Mouse (Mus musculus): ENCODE measurements around the gene Gabrr3. TPM values are rescaled to one million over a fixed set of nuclear protein-coding genes. Genes with fewer than 3 reads are reported as not detected.
A peak's percentile ranks its signal among the peaks of the same experiment; 100 is the strongest.

Gabrr3 gene
- total and polyA plus RNA-seq, 3 experiments: not detected

- peak within 1 kb of the TSS; percentile 97 for H3K4me2 ChIP-seq (ENCODE audit: insufficient read depth, low read depth, poor library complexity, severe bottlenecking)
- in situ Hi-C loops (cut with MboI; ENCODE audit: low pct_ligation_motif_present, low pct_unique_long_range_greater_than_20kb, low sequenced_read_pairs): loop anchor here (10.0 kb wide), 1 partner anchor 83 kb away; no protein-coding TSS in a partner anchor
- H3K27me3 ChIP-seq (replicated peaks): no peaks in the 10 kb centered on the region
- DNase-seq (ENCODE audit: extremely low read depth): peak; percentile 81
- H3K9ac ChIP-seq (ENCODE audit: insufficient read depth, low read depth): peak within 1 kb of the TSS; percentile 67
- no peaks in the 10 kb centered on the region for H3K9me3 ChIP-seq (replicated peaks; ENCODE audit: low read length)
- dilution Hi-C loops (cut with MboI; ENCODE audit: extremely low pct_ligation_motif_present, extremely low pct_unique_long_range_greater_than_20kb, low sequenced_read_pairs): no loop called here
- H3K4me1 ChIP-seq (ENCODE audit: control insufficient read depth in 1 of 2, insufficient read depth in 2 of 2): peaks cover 0 to 32% of the 10 kb centered on the region in 2 experiments; a peak in 3 of 4 replicates
- peak within 1 kb of the TSS; percentile 69 to 88 (median 86) for H3K4me3 ChIP-seq (replicated peaks in 1 of 3; ENCODE audit: low read depth in 2 of 3, low read length in 2 of 3, poor library complexity in 1 of 3)
- peak within 1 kb of the TSS; percentile 29 for H3K27ac ChIP-seq (ENCODE audit: insufficient read depth, low read depth)
- H3K36me3 ChIP-seq (replicated peaks in 1 of 2; ENCODE audit: control insufficient read depth in 1 of 2, insufficient read depth in 1 of 2, low read length in 1 of 2): peaks cover 14 to 20% of the 10 kb centered on the region in 2 experiments
- H3K79me2 ChIP-seq (replicated peaks; ENCODE audit: control insufficient read depth, extremely low read depth, insufficient read depth, poor library complexity, severe bottlenecking): peaks cover 20% of the 10 kb centered on the region
- TF ChIP-seq KAT2A (IDR thresholded peaks at IDR 0.05; ENCODE audit: insufficient replicate concordance, low read length) (no peak), ETS1 (conservative IDR thresholded peaks at IDR 0.05; ENCODE audit: low read depth, low read length) (no peak), MAFK (IDR thresholded peaks at IDR 0.05; ENCODE audit: insufficient replicate concordance, low read length) (no peak), UBTF (IDR thresholded peaks at IDR 0.05; ENCODE audit: low read depth, low read length) (no peak), CTCF (conservative IDR thresholded peaks at IDR 0.05 in 1 of 2, IDR thresholded peaks at IDR 0.05 in 1 of 2; ENCODE audit: low read depth in 2 of 2, low read length in 2 of 2) (no peak), RAD21 (IDR thresholded peaks at IDR 0.05; ENCODE audit: low read depth, low read length) (no peak), ZMIZ1 (IDR thresholded peaks at IDR 0.05; ENCODE audit: low read depth, low read length) (peak; percentile 76), GABPA (IDR thresholded peaks at IDR 0.05; ENCODE audit: insufficient replicate concordance, low read depth, low read length) (no peak), NELFE (IDR thresholded peaks at IDR 0.05; ENCODE audit: low read depth, low read length) (peak; percentile 86), MXI1 (IDR thresholded peaks at IDR 0.05; ENCODE audit: low read depth, low read length) (peak; percentile 99), POLR2AphosphoS2 (IDR thresholded peaks at IDR 0.05; ENCODE audit: low read depth, low read length) (0 out of 2 replicates have a peak, but pooled peaks have one; percentile 40), JUN (IDR thresholded peaks at IDR 0.05; ENCODE audit: insufficient read depth, low read depth, low read length) (no peak), MAZ (IDR thresholded peaks at IDR 0.05; ENCODE audit: low read depth, low read length) (peak; percentile 55; the same call in 1 of the 2 replicates), IRF4 (IDR thresholded peaks at IDR 0.05; ENCODE audit: low read depth, low read length) (no peak; the same call in 1 of the 2 replicates), MAX (IDR thresholded peaks at IDR 0.05; ENCODE audit: low read length) (peak; percentile 96), POLR2A (IDR thresholded peaks at IDR 0.05; ENCODE audit: low read depth, low read length) (peak; percentile 95), RCOR1 (conservative IDR thresholded peaks at IDR 0.05; ENCODE audit: low read depth, low read length) (no peak), SMC3 (IDR thresholded peaks at IDR 0.05; ENCODE audit: low read depth, low read length) (no peak), HCFC1 (IDR thresholded peaks at IDR 0.05; ENCODE audit: low read depth, low read length) (peak; percentile 24; the same call in 1 of the 2 replicates), MEF2A (IDR thresholded peaks at IDR 0.05; ENCODE audit: borderline replicate concordance, low read depth, low read length) (peak; percentile 52; the same call in 1 of the 2 replicates), USF2 (conservative IDR thresholded peaks at IDR 0.05; ENCODE audit: low read depth, low read length) (no peak), CHD1 (IDR thresholded peaks at IDR 0.05; ENCODE audit: low read depth, low read length) (no peak), E2F4 (IDR thresholded peaks at IDR 0.05; ENCODE audit: insufficient replicate concordance, low read depth, low read length) (no peak), NRF1 (IDR thresholded peaks at IDR 0.05; ENCODE audit: low read depth, low read length) (peak; percentile 86), JUND (conservative IDR thresholded peaks at IDR 0.05; ENCODE audit: low read depth, low read length) (no peak), TCF12 (IDR thresholded peaks at IDR 0.05; ENCODE audit: low read depth, low read length) (peak; percentile 80; the same call in 1 of the 2 replicates), MYC (IDR thresholded peaks at IDR 0.05; ENCODE audit: low read depth, low read length) (peak; percentile 97), ZC3H11A (IDR thresholded peaks at IDR 0.05; ENCODE audit: low read depth, low read length) (no peak), ZNF384 (IDR thresholded peaks at IDR 0.05; ENCODE audit: low read depth, low read length) (no peak), PAX5 (IDR thresholded peaks at IDR 0.05; ENCODE audit: low read length) (no peak), CHD2 (IDR thresholded peaks at IDR 0.05; ENCODE audit: low read length) (no peak), SIN3A (IDR thresholded peaks at IDR 0.05; ENCODE audit: low read length) (peak; percentile 84), USF1 (IDR thresholded peaks at IDR 0.05; ENCODE audit: low read depth, low read length) (peak; percentile 34), TBP (conservative IDR thresholded peaks at IDR 0.05; ENCODE audit: low read depth, low read length) (peak; percentile 62; the same call in 1 of the 2 replicates), EP300 (IDR thresholded peaks at IDR 0.05; ENCODE audit: low read length) (no peak), ZKSCAN1 (IDR thresholded peaks at IDR 0.05; ENCODE audit: borderline replicate concordance, low read depth, low read length) (no peak), ELF1 (IDR thresholded peaks at IDR 0.05; ENCODE audit: low read depth, low read length) (peak; percentile 66), BHLHE40 (IDR thresholded peaks at IDR 0.05; ENCODE audit: low read depth, low read length) (peak; percentile 87)
These were observed 64.6 kb downstream of the Gabrr3 start, which contains the start of gene Riox2 for GRCm38 (mm10) chr16:59471637-59472278. Gene Riox2 (plus strand): TSS chr16:59471775.

Data from CH12.LX (cell line).